Mouse (Mus musculus) neural tube, embryonic 15.5 days (tissue): ENCODE results near the gene Hk1. TPM values are rescaled to one million over a fixed set of nuclear protein-coding genes. Genes with fewer than 3 reads are reported as not detected.

Source experiments
- ATAC-seq: fragments of 200-750 bp; cut with Nextera tagmentation; 2 replicates; pipeline ENCODE4 v1.8.0; 2017; ENCODE audit warnings: mild to moderate bottlenecking, moderate TSS enrichment, moderate library complexity; ENCODE audit not compliant: low FRiP score
- H3K27ac ChIP-seq: fragments of 300-500 bp; sonication (generic); replicated peaks from 2 replicates; pipeline ENCODE4 v1.5.1; 2015; ENCODE audit warnings: mild to moderate bottlenecking, inconsistent platforms
- H3K27me3 ChIP-seq: fragments of 300-500 bp; sonication (generic); replicated peaks from 2 replicates; pipeline ENCODE4 v1.6.1; 2015; ENCODE audit warnings: inconsistent platforms
- H3K36me3 ChIP-seq: fragments of 300-500 bp; sonication (generic); 2 replicates; pipeline ENCODE4 v1.6.1; 2015; ENCODE audit warnings: inconsistent platforms
- H3K4me1 ChIP-seq: fragments of 300-500 bp; sonication (generic); 2 replicates; pipeline ENCODE4 v1.6.1; 2015; ENCODE audit warnings: inconsistent platforms
- H3K4me2 ChIP-seq: fragments of 300-500 bp; sonication (generic); 2 replicates; pipeline ENCODE4 v1.6.1; 2015; ENCODE audit warnings: inconsistent platforms, mild to moderate bottlenecking, moderate library complexity
- H3K4me3 ChIP-seq: fragments of 300-500 bp; sonication (generic); replicated peaks from 2 replicates; pipeline ENCODE4 v1.5.1; 2015; ENCODE audit warnings: mild to moderate bottlenecking, inconsistent platforms
- H3K9ac ChIP-seq: fragments of 300-500 bp; sonication (generic); replicated peaks from 2 replicates; pipeline ENCODE4 v1.6.1; 2015; ENCODE audit warnings: mild to moderate bottlenecking, inconsistent platforms
- H3K9me3 ChIP-seq: fragments of 300-500 bp; sonication (generic); replicated peaks from 2 replicates; pipeline ENCODE4 v1.6.1; 2016; ENCODE audit warnings: inconsistent platforms
- WGBS: fragments of 180-500 bp; shearing (Covaris S2); methylation state at CpG from one replicate; pipeline ENCODE4 v1.1.7; 2015; ENCODE audit warnings: mixed read lengths; 5-methylcytosine and 5-hydroxymethylcytosine counted together
- polyA plus RNA-seq: library from polyadenylated mRNA; unstranded; fragments of >200 nt; fragmentation: Nextera tagmentation; extraction: Ambion mirVana; gene quantifications from 2 replicates; pipeline ENCODE4 v1.2.1, GENCODE M21; 2015

The Hk1 gene
- polyA plus RNA-seq, 1 experiment from 2014 or later = 146 TPM

GRCm38 (mm10) chr10:62252000-62252488 lies 127.7 kb downstream of the Hk1 start, which contains the start of gene Tacr2:
Gene Tacr2, plus strand, starts transcription at chr10:62252438.
- no peak within 1 kb of the TSS for H3K27ac ChIP-seq
- no peaks in the 10 kb centered on the region for H3K36me3 ChIP-seq
- H3K9me3 ChIP-seq = no peaks in the 10 kb centered on the region
- H3K4me2 ChIP-seq = no peak within 1 kb of the TSS
- H3K27me3 ChIP-seq = no peaks in the 10 kb centered on the region
- peak; percentile 57; the same call in 1 of the 2 replicates for ATAC-seq
- H3K9ac ChIP-seq = no peak within 1 kb of the TSS
- 40% methylated on average over 12 of the region's 12 CpGs for WGBS
- H3K4me1 ChIP-seq = no peaks in the 10 kb centered on the region; the same call in 1 of the 2 replicates
- H3K4me3 ChIP-seq = no peak within 1 kb of the TSS

GRCm38 (mm10) chr10:62247815-62248214 lies 131.9 kb downstream of the Hk1 start:
- no peak overlapping the region for H3K27ac ChIP-seq
- H3K27me3 ChIP-seq = no peaks in the 10 kb centered on the region
- 80% methylated on average over 8 of the region's 8 CpGs for WGBS
- no peaks in the 10 kb centered on the region; the same call in 1 of the 2 replicates for H3K4me1 ChIP-seq
- H3K9me3 ChIP-seq = no peaks in the 10 kb centered on the region
- H3K4me3 ChIP-seq = no peak overlapping the region
- no peak for ATAC-seq
- H3K36me3 ChIP-seq = no peaks in the 10 kb centered on the region
- no peak overlapping the region for H3K9ac ChIP-seq
- H3K4me2 ChIP-seq = no peak overlapping the region

- WGBS = 66% methylated on average over 3 of the region's 3 CpGs
- no peak overlapping the region for H3K4me2 ChIP-seq
- no peak overlapping the region for H3K9ac ChIP-seq
- no peak overlapping the region for H3K27ac ChIP-seq
- H3K9me3 ChIP-seq = no peaks in the 10 kb centered on the region
- no peaks in the 10 kb centered on the region for H3K27me3 ChIP-seq
- peak; percentile 63; the same call in 1 of the 2 replicates for ATAC-seq
- H3K36me3 ChIP-seq = no peaks in the 10 kb centered on the region
- H3K4me1 ChIP-seq = no peaks in the 10 kb centered on the region; the same call in 1 of the 2 replicates
- no peak overlapping the region for H3K4me3 ChIP-seq
Measured at GRCm38 (mm10) chr10:62247156-62247555, 132.6 kb downstream of the Hk1 start.

GRCm38 (mm10) chr10:62244067-62244466 lies 135.6 kb downstream of the Hk1 start:
- no peak overlapping the region for H3K4me3 ChIP-seq

GRCm38 (mm10) chr10:62242896-62243295 lies 136.8 kb downstream of the Hk1 start:
- Histone ChIP-seq H3K27ac (no peak overlapping the region), H3K4me1 (no peaks in the 10 kb centered on the region; the same call in 1 of the 2 replicates), H3K4me2 (no peak overlapping the region), H3K9ac (no peak overlapping the region), H3K4me3 (no peak overlapping the region), H3K36me3 (no peaks in the 10 kb centered on the region), H3K9me3 (no peaks in the 10 kb centered on the region), H3K27me3 (no peaks in the 10 kb centered on the region)
- 53% methylated on average over 13 of the region's 13 CpGs for WGBS
- no peak for ATAC-seq

More at GRCm38 (mm10) chr10:62244067-62244466, 135.6 kb downstream of the Hk1 start:
- Histone ChIP-seq H3K4me2 (no peak overlapping the region), H3K9ac (no peak overlapping the region), H3K27me3 (no peaks in the 10 kb centered on the region), H3K4me1 (no peaks in the 10 kb centered on the region; the same call in 1 of the 2 replicates), H3K36me3 (no peaks in the 10 kb centered on the region), H3K9me3 (no peaks in the 10 kb centered on the region), H3K27ac (no peak overlapping the region)
- 92% methylated on average over 9 of the region's 9 CpGs for WGBS
- no peak for ATAC-seq

- Histone ChIP-seq H3K36me3 (no peaks in the 10 kb centered on the region), H3K4me3 (no peak overlapping the region), H3K4me2 (no peak overlapping the region), H3K27me3 (no peaks in the 10 kb centered on the region), H3K9ac (no peak overlapping the region), H3K9me3 (no peaks in the 10 kb centered on the region), H3K27ac (no peak overlapping the region), H3K4me1 (no peaks in the 10 kb centered on the region)
- 83% methylated on average over 10 of the region's 10 CpGs for WGBS
- ATAC-seq = no peak
Measured at GRCm38 (mm10) chr10:62242358-62242757, 137.3 kb downstream of the Hk1 start.

GRCm38 (mm10) chr10:62239270-62239669 lies 140.4 kb downstream of the Hk1 start:
- no peak overlapping the region for H3K27ac ChIP-seq
- H3K36me3 ChIP-seq = no peaks in the 10 kb centered on the region
- H3K4me1 ChIP-seq = no peaks in the 10 kb centered on the region
- H3K27me3 ChIP-seq = no peaks in the 10 kb centered on the region
- 55% methylated on average over 6 of the region's 6 CpGs for WGBS
- no peak overlapping the region for H3K4me2 ChIP-seq
- no peaks in the 10 kb centered on the region for H3K9me3 ChIP-seq
- no peak overlapping the region for H3K4me3 ChIP-seq
- ATAC-seq = no peak
- H3K9ac ChIP-seq = no peak overlapping the region

- Histone ChIP-seq H3K27ac (no peak overlapping the region), H3K9me3 (no peaks in the 10 kb centered on the region), H3K27me3 (no peaks in the 10 kb centered on the region; the same call in 1 of the 2 replicates), H3K36me3 (no peaks in the 10 kb centered on the region), H3K9ac (no peak overlapping the region), H3K4me2 (no peak overlapping the region), H3K4me1 (no peaks in the 10 kb centered on the region), H3K4me3 (no peak overlapping the region)
- WGBS = 97% methylated on average over 3 of the region's 3 CpGs
- no peak for ATAC-seq
Measured at GRCm38 (mm10) chr10:62238688-62239087, 141.0 kb downstream of the Hk1 start.

GRCm38 (mm10) chr10:62237205-62237604 lies 142.5 kb downstream of the Hk1 start:
- WGBS = 85% methylated on average over 10 of the region's 10 CpGs
- peaks cover 6% of the 10 kb centered on the region for H3K27me3 ChIP-seq
- H3K9ac ChIP-seq = no peak overlapping the region
- no peak for ATAC-seq
- no peak overlapping the region for H3K4me2 ChIP-seq
- H3K4me3 ChIP-seq = no peak overlapping the region
- H3K27ac ChIP-seq = no peak overlapping the region
- no peaks in the 10 kb centered on the region for H3K4me1 ChIP-seq
- H3K36me3 ChIP-seq = no peaks in the 10 kb centered on the region
- no peaks in the 10 kb centered on the region for H3K9me3 ChIP-seq

GRCm38 (mm10) chr10:62236165-62236564 lies 143.5 kb downstream of the Hk1 start:
- Histone ChIP-seq H3K9me3 (no peaks in the 10 kb centered on the region), H3K27ac (no peak overlapping the region), H3K9ac (no peak overlapping the region), H3K4me3 (no peak overlapping the region), H3K27me3 (peaks cover 6% of the 10 kb centered on the region), H3K4me1 (peaks cover 5% of the 10 kb centered on the region), H3K4me2 (no peak overlapping the region), H3K36me3 (no peaks in the 10 kb centered on the region)
- WGBS = 81% methylated on average over 6 of the region's 6 CpGs
- ATAC-seq = no peak

- no peak for ATAC-seq
- Histone ChIP-seq H3K4me2 (peak overlapping the region; percentile 96; the same call in 1 of the 2 replicates), H3K4me3 (no peak overlapping the region), H3K9ac (no peak overlapping the region), H3K27ac (no peak overlapping the region), H3K9me3 (no peaks in the 10 kb centered on the region), H3K27me3 (peaks cover 17% of the 10 kb centered on the region), H3K4me1 (peaks cover 12% of the 10 kb centered on the region), H3K36me3 (no peaks in the 10 kb centered on the region)
- whole genome bisulfite sequencing = 85% methylated on average over 3 of the region's 3 CpGs
Measured at GRCm38 (mm10) chr10:62231811-62232210, 147.9 kb downstream of the Hk1 start.

- 2% methylated on average over 13 of the region's 13 CpGs for WGBS
- peak; percentile 60 for ATAC-seq
- Histone ChIP-seq H3K4me1 (peaks cover 12% of the 10 kb centered on the region), H3K4me2 (peak overlapping the region; percentile 96), H3K27me3 (peaks cover 17% of the 10 kb centered on the region), H3K36me3 (no peaks in the 10 kb centered on the region), H3K27ac (no peak overlapping the region), H3K9me3 (no peaks in the 10 kb centered on the region), H3K4me3 (peak overlapping the region; percentile 61), H3K9ac (0 out of 2 replicates have a peak overlapping the region, but pooled peaks have one; percentile 55)
Measured at GRCm38 (mm10) chr10:62231395-62231732, 148.3 kb downstream of the Hk1 start.
